Mouse (Mus musculus) thymus, adult 2 months (tissue): Measurements from ENCODE around the gene Fadd.

Source experiments
- CTCF ChIP-seq: fragments of 200-500 bp; IDR thresholded peaks from 2 replicates; pipeline ENCODE4 v1.5.1; 2012; ENCODE audit warnings: mild to moderate bottlenecking, control low read depth, low read length, moderate library complexity, borderline replicate concordance; ENCODE audit not compliant: control insufficient read depth, poor library complexity, insufficient read depth; ENCODE audit errors: extremely low read depth
- POLR2A ChIP-seq: fragments of 200-500 bp; IDR thresholded peaks from 2 replicates; pipeline ENCODE4 v1.6.1; 2012; ENCODE audit warnings: mild to moderate bottlenecking, low read length, control low read depth, moderate library complexity; ENCODE audit not compliant: control insufficient read depth, poor library complexity, insufficient read depth; ENCODE audit errors: extremely low read depth

DNA sequence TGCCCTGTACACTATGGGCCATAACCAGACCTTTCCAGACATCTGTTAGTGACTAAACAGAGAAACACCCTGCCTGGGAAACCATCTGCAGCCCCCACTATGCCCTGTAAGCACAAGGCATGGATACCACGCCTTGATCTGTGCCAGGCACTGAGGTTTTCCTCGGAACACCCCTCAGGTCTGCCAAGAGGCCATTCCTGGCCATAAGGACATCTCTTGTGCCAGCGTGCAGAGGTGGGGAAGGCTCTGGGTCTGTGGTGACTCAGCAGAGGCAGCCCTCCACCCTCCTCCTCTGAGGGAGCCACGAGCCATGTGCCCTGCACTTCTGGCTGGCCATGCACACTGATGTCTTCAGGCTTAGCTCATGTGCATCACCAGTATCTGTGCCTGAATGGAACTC lies 30.6 kb upstream of the Fadd start:
- no peak for TF ChIP-seq CTCF
- TF ChIP-seq POLR2A: no peak
